Mouse (Mus musculus) E14TG2a.4 (cell line): ENCODE data around the gene Magi1.

Source experiments
- CTCF ChIP-seq: conservative IDR thresholded peaks from 2 replicates; pipeline ENCODE4 v1.5.1; 2014; ENCODE audit warnings: low read length
- NANOG ChIP-seq: IDR thresholded peaks from 2 replicates; pipeline ENCODE4 v1.6.1; 2014; ENCODE audit warnings: borderline replicate concordance, low read length, mixed read lengths
- POU5F1 ChIP-seq: IDR thresholded peaks from 2 replicates; pipeline ENCODE4 v1.6.1; 2014; ENCODE audit warnings: low read length, borderline replicate concordance

DNA sequence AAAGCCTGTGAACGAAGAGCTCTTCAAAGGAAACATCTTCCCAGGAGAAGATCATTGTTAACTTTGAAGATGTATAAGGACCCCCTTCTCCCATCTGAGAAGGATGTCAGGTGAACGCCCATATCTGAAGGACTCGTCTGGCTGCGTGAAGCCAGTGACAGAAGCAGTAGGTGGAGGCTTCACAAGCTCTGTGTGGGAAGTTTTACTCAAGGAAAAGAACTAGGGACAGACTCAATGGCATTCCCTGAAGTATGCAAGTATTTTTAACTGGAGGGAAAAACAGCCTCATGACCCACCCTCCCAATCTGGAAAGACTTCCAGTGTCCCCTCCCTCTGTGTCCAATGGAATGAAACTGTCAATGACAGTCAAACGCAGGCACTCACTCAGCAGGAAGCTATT is 438.6 kb downstream of the Magi1 start:
- no peak for TF ChIP-seq CTCF
- TF ChIP-seq NANOG = no peak
- no peak for TF ChIP-seq POU5F1
